Mouse (Mus musculus): ENCODE results near the gene Sgtb.

Gene Sgtb

GRCm38 (mm10) chr13:104179176-104179888 lies 69.8 kb downstream of the Sgtb start:
- no peak for DNase-seq

- DNase-seq: no peak
These were observed 77.8 kb downstream of the Sgtb start for GRCm38 (mm10) chr13:104187357-104187756.
